Mouse (Mus musculus): Measurements from ENCODE around the gene Tbx10. TPM values are rescaled to one million over a fixed set of nuclear protein-coding genes. Genes with fewer than 3 reads are reported as not detected.

Tbx10 gene
- polyA plus RNA-seq, 1 experiment from 2014 or later, result 0.08 TPM

- 79% methylated on average over 7 of the region's 7 CpGs for WGBS
- H3K36me3 ChIP-seq, result no peaks in the 10 kb centered on the region
- no peak overlapping the region for H3K9ac ChIP-seq (replicated peaks)
- no peaks in the 10 kb centered on the region for H3K27me3 ChIP-seq (replicated peaks)
- no peak for ATAC-seq (ENCODE audit: low FRiP score)
- peaks cover 13% of the 10 kb centered on the region for H3K4me1 ChIP-seq
- H3K4me3 ChIP-seq (replicated peaks), result no peak overlapping the region
- no peak overlapping the region for H3K4me2 ChIP-seq
- no peaks in the 10 kb centered on the region for H3K9me3 ChIP-seq (replicated peaks)
- H3K27ac ChIP-seq (replicated peaks), result no peak overlapping the region
These were observed 3.6 kb downstream of the Tbx10 start for GRCm38 (mm10) chr19:3996106-3996505.

GRCm38 (mm10) chr19:3996747-3997146 lies 4.2 kb downstream of the Tbx10 start:
- Histone ChIP-seq H3K36me3 (no peaks in the 10 kb centered on the region), H3K4me3 (replicated peaks) (no peak overlapping the region), H3K4me1 (peaks cover 19% of the 10 kb centered on the region), H3K4me2 (no peak overlapping the region), H3K9ac (replicated peaks) (no peak overlapping the region), H3K9me3 (replicated peaks) (no peaks in the 10 kb centered on the region), H3K27ac (replicated peaks) (no peak overlapping the region), H3K27me3 (replicated peaks) (no peaks in the 10 kb centered on the region)
- no peak for ATAC-seq (ENCODE audit: low FRiP score)
- WGBS, result 86% methylated on average over 8 of the region's 8 CpGs

GRCm38 (mm10) chr19:3997231-3997630 lies 4.7 kb downstream of the Tbx10 start:
- Histone ChIP-seq H3K4me1 (peaks cover 22% of the 10 kb centered on the region), H3K27me3 (replicated peaks) (no peaks in the 10 kb centered on the region), H3K27ac (replicated peaks) (no peak overlapping the region), H3K4me2 (no peak overlapping the region), H3K9me3 (replicated peaks) (no peaks in the 10 kb centered on the region), H3K36me3 (no peaks in the 10 kb centered on the region), H3K4me3 (replicated peaks) (no peak overlapping the region), H3K9ac (replicated peaks) (no peak overlapping the region)
- no peak for ATAC-seq (ENCODE audit: low FRiP score)
- WGBS, result 69% methylated on average over 8 of the region's 8 CpGs

GRCm38 (mm10) chr19:3998335-3998734 lies 5.8 kb downstream of the Tbx10 start:
- WGBS, result 81% methylated on average over 8 of the region's 8 CpGs
- H3K27me3 ChIP-seq (replicated peaks), result no peaks in the 10 kb centered on the region
- H3K36me3 ChIP-seq, result no peaks in the 10 kb centered on the region
- no peak overlapping the region for H3K27ac ChIP-seq (replicated peaks)
- peaks cover 22% of the 10 kb centered on the region for H3K4me1 ChIP-seq
- no peak overlapping the region for H3K9ac ChIP-seq (replicated peaks)
- no peak for ATAC-seq (ENCODE audit: low FRiP score)
- no peak overlapping the region for H3K4me2 ChIP-seq
- H3K9me3 ChIP-seq (replicated peaks), result no peaks in the 10 kb centered on the region
- H3K4me3 ChIP-seq (replicated peaks), result no peak overlapping the region

GRCm38 (mm10) chr19:3999121-3999730 lies 6.7 kb downstream of the Tbx10 start:
- H3K27me3 ChIP-seq (replicated peaks), result no peaks in the 10 kb centered on the region
- H3K9ac ChIP-seq (replicated peaks), result peak overlapping the region; percentile 44
- 85% methylated on average over 9 of the region's 9 CpGs for WGBS
- no peaks in the 10 kb centered on the region for H3K9me3 ChIP-seq (replicated peaks)
- H3K4me3 ChIP-seq (replicated peaks), result peak overlapping the region; percentile 83
- H3K36me3 ChIP-seq, result no peaks in the 10 kb centered on the region
- peaks cover 22% of the 10 kb centered on the region for H3K4me1 ChIP-seq
- no peak overlapping the region for H3K27ac ChIP-seq (replicated peaks)
- H3K4me2 ChIP-seq, result peak overlapping the region; percentile 80
- ATAC-seq (ENCODE audit: low FRiP score), result no peak

- Histone ChIP-seq H3K27me3 (replicated peaks) (no peaks in the 10 kb centered on the region), H3K4me2 (peak within 1 kb of the TSS; percentile 80), H3K9me3 (replicated peaks) (no peaks in the 10 kb centered on the region), H3K36me3 (no peaks in the 10 kb centered on the region), H3K9ac (replicated peaks) (peak within 1 kb of the TSS; percentile 93), H3K4me1 (peaks cover 22% of the 10 kb centered on the region), H3K27ac (replicated peaks) (peak within 1 kb of the TSS; percentile 97), H3K4me3 (replicated peaks) (peak within 1 kb of the TSS; percentile 83)
- under 1% methylated on average over 64 of the region's 64 CpGs for WGBS
- ATAC-seq (ENCODE audit: low FRiP score), result peak; percentile 92
These were observed 7.8 kb downstream of the Tbx10 start, which contains the start of the genes Nudt8 and Gm49405 for GRCm38 (mm10) chr19:4000119-4000900. Gene Nudt8, plus strand, starts transcription at chr19:4000580. Gene Gm49405, plus strand, starts transcription at chr19:4000626.

- Histone ChIP-seq H3K9ac (replicated peaks) (peak overlapping the region; percentile 93), H3K9me3 (replicated peaks) (no peaks in the 10 kb centered on the region), H3K4me1 (peaks cover 22% of the 10 kb centered on the region), H3K4me2 (peak overlapping the region; percentile 80), H3K36me3 (peaks cover 4% of the 10 kb centered on the region), H3K4me3 (replicated peaks) (peak overlapping the region; percentile 83), H3K27ac (replicated peaks) (peak overlapping the region; percentile 97), H3K27me3 (replicated peaks) (no peaks in the 10 kb centered on the region)
- peak; percentile 15 for ATAC-seq (ENCODE audit: low FRiP score)
- WGBS, result 18% methylated on average over 17 of the region's 17 CpGs
These were observed 8.5 kb downstream of the Tbx10 start for GRCm38 (mm10) chr19:4000949-4001525.

- peak overlapping the region; percentile 83; the same call in 1 of the 2 replicates for H3K4me3 ChIP-seq (replicated peaks)
- WGBS, result 86% methylated on average over 5 of the region's 5 CpGs
These were observed 9.2 kb downstream of the Tbx10 start for GRCm38 (mm10) chr19:4001752-4002151.

GRCm38 (mm10) chr19:4003112-4003511 lies 10.6 kb downstream of the Tbx10 start, which contains the start of gene Doc2g:
Gene Doc2g, plus strand, starts transcription at chr19:4003313.
- no peaks in the 10 kb centered on the region for H3K9me3 ChIP-seq (replicated peaks)
- no peak within 1 kb of the TSS for H3K4me3 ChIP-seq (replicated peaks)
- no peak for ATAC-seq (ENCODE audit: low FRiP score)
- peaks cover 25% of the 10 kb centered on the region for H3K36me3 ChIP-seq
- no peak within 1 kb of the TSS for H3K27ac ChIP-seq (replicated peaks)
- H3K27me3 ChIP-seq (replicated peaks), result no peaks in the 10 kb centered on the region
- H3K9ac ChIP-seq (replicated peaks), result no peak within 1 kb of the TSS; the same call in 1 of the 2 replicates
- 68% methylated on average over 1 of the region's 1 CpGs for WGBS
- H3K4me1 ChIP-seq, result peaks cover 22% of the 10 kb centered on the region
- H3K4me2 ChIP-seq, result no peak within 1 kb of the TSS

More at GRCm38 (mm10) chr19:4001752-4002151, 9.2 kb downstream of the Tbx10 start:
- H3K27me3 ChIP-seq (replicated peaks), result no peaks in the 10 kb centered on the region
- H3K9ac ChIP-seq (replicated peaks), result no peak overlapping the region; the same call in 1 of the 2 replicates
- H3K4me2 ChIP-seq, result peak overlapping the region; percentile 80
- H3K36me3 ChIP-seq, result peaks cover 11% of the 10 kb centered on the region
- H3K27ac ChIP-seq (replicated peaks), result peak overlapping the region; percentile 97; the same call in 1 of the 2 replicates
- ATAC-seq (ENCODE audit: low FRiP score), result no peak
- peaks cover 22% of the 10 kb centered on the region for H3K4me1 ChIP-seq
- H3K9me3 ChIP-seq (replicated peaks), result no peaks in the 10 kb centered on the region

GRCm38 (mm10) chr19:4003641-4004040 lies 11.1 kb downstream of the Tbx10 start:
- Histone ChIP-seq H3K9me3 (replicated peaks) (no peaks in the 10 kb centered on the region), H3K27me3 (replicated peaks) (no peaks in the 10 kb centered on the region), H3K9ac (replicated peaks) (no peak overlapping the region), H3K4me3 (replicated peaks) (no peak overlapping the region), H3K4me1 (peaks cover 22% of the 10 kb centered on the region), H3K4me2 (no peak overlapping the region), H3K36me3 (peaks cover 30% of the 10 kb centered on the region), H3K27ac (replicated peaks) (no peak overlapping the region)
- no peak for ATAC-seq (ENCODE audit: low FRiP score)
- 77% methylated on average over 12 of the region's 12 CpGs for WGBS

- ATAC-seq (ENCODE audit: low FRiP score), result no peak
- Histone ChIP-seq H3K36me3 (peaks cover 36% of the 10 kb centered on the region), H3K4me3 (replicated peaks) (no peak overlapping the region), H3K4me1 (peaks cover 20% of the 10 kb centered on the region), H3K27ac (replicated peaks) (no peak overlapping the region), H3K9me3 (replicated peaks) (no peaks in the 10 kb centered on the region), H3K27me3 (replicated peaks) (no peaks in the 10 kb centered on the region), H3K4me2 (no peak overlapping the region), H3K9ac (replicated peaks) (no peak overlapping the region)
- 88% methylated on average over 15 of the region's 15 CpGs for WGBS
These were observed 11.8 kb downstream of the Tbx10 start for GRCm38 (mm10) chr19:4004331-4004730.

Data from neural tube, embryonic 15.5 days (tissue).